In genomic region chr11:59746614-59747013, GRCm38 (mm10) we compare ENCODE assay signal across 8 mouse cellular contexts. TPM values are rescaled to one million over a fixed set of nuclear protein-coding genes. Genes with fewer than 3 reads are reported as not detected.
DNase-seq lines count a peak whose midpoint lies in the region; ATAC-seq and TF ChIP-seq lines count a peak whose summit lies in the region.

No protein-coding gene starts in this region.

- 73% methylated on average over 2 of the region's 2 CpGs for WGBS in forebrain, embryonic 14.5 days
- 85% methylated on average over 2 of the region's 2 CpGs for WGBS in forebrain, embryonic 10.5 days
- 85% methylated on average over 2 of the region's 2 CpGs for WGBS in liver, adult 2 months
- 80% methylated on average over 2 of the region's 2 CpGs for WGBS in liver, embryonic 12.5 days (ENCODE audit: insufficient replicate concordance)

- no peaks in the 10 kb centered on the region for H3K27me3 ChIP-seq in forebrain, embryonic 14.5 days (replicated peaks; ENCODE audit: control insufficient read depth, insufficient read depth, low read length)
- no peaks in the 10 kb centered on the region for H3K27me3 ChIP-seq in forebrain, embryonic 10.5 days (ENCODE audit: poor library complexity, severe bottlenecking)
- H3K27me3 ChIP-seq in liver, adult 2 months (ENCODE audit: control insufficient read depth, insufficient read depth, low read length) = no peaks in the 10 kb centered on the region
- H3K27me3 ChIP-seq in liver, embryonic 12.5 days (replicated peaks) = no peaks in the 10 kb centered on the region

- TF ChIP-seq CTCF in liver, adult 2 months (IDR thresholded peaks at IDR 0.05; ENCODE audit: low read depth, low read length) = peak; percentile 54; the same call in 1 of the 2 replicates

- no peak overlapping the region for H3K4me3 ChIP-seq in forebrain, embryonic 14.5 days (ENCODE audit: low read depth, low read length)
- H3K4me3 ChIP-seq in forebrain, embryonic 10.5 days = no peak overlapping the region
- no peak overlapping the region for H3K4me3 ChIP-seq in liver, adult 2 months (ENCODE audit: insufficient read depth, low read depth, low read length)
- no peak overlapping the region for H3K4me3 ChIP-seq in liver, embryonic 12.5 days

- no peak overlapping the region for H3K9ac ChIP-seq in forebrain, embryonic 14.5 days (ENCODE audit: low read length)
- no peak overlapping the region for H3K9ac ChIP-seq in liver, adult 2 months (ENCODE audit: low read depth, low read length)
- H3K9ac ChIP-seq in liver, embryonic 12.5 days = no peak overlapping the region

- no peak overlapping the region for H3K27ac ChIP-seq in forebrain, embryonic 14.5 days (ENCODE audit: low read depth, low read length)
- H3K27ac ChIP-seq in forebrain, embryonic 10.5 days = no peak overlapping the region
- no peak overlapping the region for H3K27ac ChIP-seq in liver, adult 2 months (replicated peaks; ENCODE audit: insufficient read depth, low read depth, low read length)
- no peak overlapping the region for H3K27ac ChIP-seq in liver, embryonic 12.5 days

- H3K9me3 ChIP-seq in forebrain, embryonic 14.5 days (replicated peaks; ENCODE audit: control insufficient read depth, low read length) = no peaks in the 10 kb centered on the region
- H3K9me3 ChIP-seq in forebrain, embryonic 10.5 days = no peaks in the 10 kb centered on the region
- H3K9me3 ChIP-seq in liver, embryonic 12.5 days (replicated peaks) = no peaks in the 10 kb centered on the region

- no peaks in the 10 kb centered on the region for H3K79me2 ChIP-seq in liver, adult 2 months (ENCODE audit: control insufficient read depth, insufficient read depth, low read length)

- peak; percentile 64 for DNase-seq in forebrain, embryonic 14.5 days (ENCODE audit: low spot score)
- DNase-seq in forebrain, embryonic 10.5 days (ENCODE audit: extremely low spot score, low spot score) = no peak
- peak; percentile 40 for DNase-seq in liver, adult 2 months (ENCODE audit: extremely low read depth, low read depth, low spot score)
- peak; percentile 21 for DNase-seq in c-Kit-positive CD71-positive TER-119-positive erythroid progenitor cells, embryonic 14.5 days (ENCODE audit: low spot score)
- DNase-seq in kidney, postnatal 25 days = peak; percentile 74 to 86
- DNase-seq in retina, adult 2 months (ENCODE audit: low read depth, low spot score) = peak; percentile 22
- no peak for DNase-seq in urinary bladder, postnatal 25 days (ENCODE audit: low spot score)

- no peak overlapping the region for H3K4me2 ChIP-seq in forebrain, embryonic 14.5 days (ENCODE audit: low read length)
- no peak overlapping the region for H3K4me2 ChIP-seq in liver, embryonic 12.5 days

- no peak for TF ChIP-seq POLR2A in liver, adult 2 months (IDR thresholded peaks at IDR 0.05; ENCODE audit: extremely low read depth, insufficient read depth, low read length)

- no peaks in the 10 kb centered on the region for H3K4me1 ChIP-seq in forebrain, embryonic 14.5 days (ENCODE audit: control insufficient read depth, insufficient read depth, low read length)
- H3K4me1 ChIP-seq in forebrain, embryonic 10.5 days = no peaks in the 10 kb centered on the region
- H3K4me1 ChIP-seq in liver, adult 2 months (ENCODE audit: control insufficient read depth, insufficient read depth, low read length) = no peaks in the 10 kb centered on the region
- H3K4me1 ChIP-seq in liver, embryonic 12.5 days = no peaks in the 10 kb centered on the region

- ATAC-seq in forebrain, embryonic 14.5 days = no peak
- ATAC-seq in liver, embryonic 12.5 days = no peak

- peaks cover 72% of the 10 kb centered on the region for H3K36me3 ChIP-seq in forebrain, embryonic 14.5 days (ENCODE audit: control insufficient read depth, insufficient read depth, low read length)
- peaks cover 77% of the 10 kb centered on the region for H3K36me3 ChIP-seq in forebrain, embryonic 10.5 days (replicated peaks)
- H3K36me3 ChIP-seq in liver, adult 2 months (ENCODE audit: control insufficient read depth, insufficient read depth, low read length) = peaks cover 24% of the 10 kb centered on the region
- peaks cover 70% of the 10 kb centered on the region for H3K36me3 ChIP-seq in liver, embryonic 12.5 days

RNA-seq across cellular contexts. Expression of gene Pld6, which starts 40.8 kb away (rescaled TPM):
- polyA plus RNA-seq in forebrain, embryonic 14.5 days (2014; fragmentation: Nextera tagmentation; extraction: Ambion mirVana) = 1.3 and 1.5 TPM in 2 replicates
- polyA plus RNA-seq in forebrain, embryonic 10.5 days (2016; fragmentation: Nextera tagmentation; extraction: Ambion mirVana) = 3.8 TPM in 2 replicates
- total RNA-seq in liver, adult 2 months (2014; rRNA removed) = 1.6 and 1.9 TPM in 2 replicates
- 3.9 and 4.3 TPM in 2 replicates for polyA plus RNA-seq in liver, adult 2 months (2012; rRNA removed)
- polyA plus RNA-seq in liver, embryonic 12.5 days (2016; fragmentation: Nextera tagmentation; extraction: Ambion mirVana) = 2.4 and 3.1 TPM in 2 replicates

Comparison
In these comparisons a context has a peak if more than half of its experiments do, and no peak if none do; other contexts are left out.
1. DNase-seq: peak in forebrain, embryonic 14.5 days (single experiment), liver, adult 2 months (single experiment), c-Kit-positive CD71-positive TER-119-positive erythroid progenitor cells, embryonic 14.5 days (single experiment), kidney, postnatal 25 days (2 of 2) and retina, adult 2 months (single experiment); none in forebrain, embryonic 10.5 days (single experiment) and urinary bladder, postnatal 25 days (single experiment).